Mouse (Mus musculus) liver, postnatal 0 days (tissue): Measurements from ENCODE around the gene Gm44805.

Experiments used
- CTCF ChIP-seq: sonication (generic); IDR thresholded peaks from 2 replicates; pipeline ENCODE4 v1.5.1; 2016; ENCODE audit warnings: antibody characterized with exemption, low read depth
- EP300 ChIP-seq: IDR thresholded peaks from 2 replicates; pipeline ENCODE4 v1.6.1; 2016; ENCODE audit warnings: antibody characterized with exemption, low read depth, mild to moderate bottlenecking

- no peak for TF ChIP-seq EP300
- no peak for TF ChIP-seq CTCF
These were observed 13.8 kb downstream of the Gm44805 start for GRCm38 (mm10) chr7:19667434-19667833.
